Mouse (Mus musculus): ENCODE measurements at regions not wholly inside any gene's neighbourhood (a gene's known extent, or its start where the extent isn't known, plus 50 kb on each side); places are given as distances from the start of the nearest gene placed in this dataset.

- H3K9ac ChIP-seq, result no peak overlapping the region
- 61% methylated on average over 3 of the region's 3 CpGs for WGBS
- peaks cover 6% of the 10 kb centered on the region; the same call in 1 of the 2 replicates for H3K9me3 ChIP-seq
- H3K36me3 ChIP-seq, result no peaks in the 10 kb centered on the region
- no peak for ATAC-seq (ENCODE audit: low FRiP score, low read depth)
- H3K4me3 ChIP-seq, result no peak overlapping the region
- no peaks in the 10 kb centered on the region for H3K4me1 ChIP-seq
- H3K27ac ChIP-seq, result no peak overlapping the region
- H3K27me3 ChIP-seq, result no peaks in the 10 kb centered on the region
- H3K4me2 ChIP-seq (replicated peaks), result no peak overlapping the region
Observed at GRCm38 (mm10) chr2:171280132-171280531, 548.5 kb downstream of the Dok5 start.

GRCm38 (mm10) chr2:171279319-171279718 lies 547.7 kb downstream of the Dok5 start:
- Histone ChIP-seq H3K27me3 (no peaks in the 10 kb centered on the region), H3K9me3 (peaks cover 6% of the 10 kb centered on the region; the same call in 1 of the 2 replicates), H3K4me2 (replicated peaks) (no peak overlapping the region), H3K36me3 (no peaks in the 10 kb centered on the region), H3K9ac (no peak overlapping the region), H3K4me3 (no peak overlapping the region), H3K27ac (no peak overlapping the region), H3K4me1 (no peaks in the 10 kb centered on the region)
- no peak for ATAC-seq (ENCODE audit: low FRiP score, low read depth)
- WGBS, result 90% methylated on average over 3 of the region's 3 CpGs

GRCm38 (mm10) chr2:171253194-171253593 lies 521.6 kb downstream of the Dok5 start:
- Histone ChIP-seq H3K27me3 (0 out of 2 replicates have a peak, but pooled peaks cover under 1% of the 10 kb centered on the region), H3K9me3 (no peaks in the 10 kb centered on the region), H3K9ac (no peak overlapping the region), H3K27ac (no peak overlapping the region), H3K4me2 (replicated peaks) (no peak overlapping the region), H3K4me1 (peaks cover 9% of the 10 kb centered on the region; the same call in 1 of the 2 replicates), H3K36me3 (no peaks in the 10 kb centered on the region), H3K4me3 (no peak overlapping the region)
- 59% methylated on average over 10 of the region's 10 CpGs for WGBS
- ATAC-seq (ENCODE audit: low FRiP score, low read depth), result no peak

DNA sequence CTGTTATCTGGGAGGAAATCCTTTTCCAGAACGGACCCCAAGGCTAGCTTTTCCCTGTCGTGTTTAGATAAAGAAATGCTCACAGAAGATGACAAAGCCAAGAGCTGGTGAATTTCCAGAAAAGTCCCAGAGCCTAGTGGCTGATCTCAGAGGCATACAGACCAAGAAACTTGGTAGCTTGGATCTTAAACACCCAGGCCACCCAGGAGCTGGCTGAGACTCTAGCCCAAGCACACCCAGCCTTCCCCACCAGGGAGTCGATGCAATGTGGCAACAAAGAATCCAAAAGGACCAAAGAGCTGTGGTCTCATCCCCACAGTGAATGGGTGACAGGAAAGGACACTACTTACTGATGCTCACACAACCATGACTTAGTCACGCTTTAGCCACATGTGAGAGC lies 513.8 kb downstream of the Dok5 start:
- Histone ChIP-seq H3K9ac (no peak overlapping the region), H3K36me3 (no peaks in the 10 kb centered on the region), H3K4me3 (no peak overlapping the region), H3K4me2 (replicated peaks) (no peak overlapping the region), H3K27ac (no peak overlapping the region), H3K27me3 (no peaks in the 10 kb centered on the region), H3K4me1 (no peaks in the 10 kb centered on the region), H3K9me3 (no peaks in the 10 kb centered on the region)
- WGBS, result 85% methylated on average over 4 of the region's 4 CpGs
- no peak for ATAC-seq (ENCODE audit: low FRiP score, low read depth)

GRCm38 (mm10) chr2:171242356-171242755 lies 510.7 kb downstream of the Dok5 start:
- Histone ChIP-seq H3K4me1 (no peaks in the 10 kb centered on the region), H3K4me2 (replicated peaks) (no peak overlapping the region), H3K36me3 (no peaks in the 10 kb centered on the region), H3K4me3 (no peak overlapping the region), H3K9ac (no peak overlapping the region), H3K9me3 (no peaks in the 10 kb centered on the region), H3K27me3 (no peaks in the 10 kb centered on the region), H3K27ac (no peak overlapping the region)
- 84% methylated on average over 5 of the region's 5 CpGs for WGBS
- ATAC-seq (ENCODE audit: low FRiP score, low read depth), result no peak

DNA sequence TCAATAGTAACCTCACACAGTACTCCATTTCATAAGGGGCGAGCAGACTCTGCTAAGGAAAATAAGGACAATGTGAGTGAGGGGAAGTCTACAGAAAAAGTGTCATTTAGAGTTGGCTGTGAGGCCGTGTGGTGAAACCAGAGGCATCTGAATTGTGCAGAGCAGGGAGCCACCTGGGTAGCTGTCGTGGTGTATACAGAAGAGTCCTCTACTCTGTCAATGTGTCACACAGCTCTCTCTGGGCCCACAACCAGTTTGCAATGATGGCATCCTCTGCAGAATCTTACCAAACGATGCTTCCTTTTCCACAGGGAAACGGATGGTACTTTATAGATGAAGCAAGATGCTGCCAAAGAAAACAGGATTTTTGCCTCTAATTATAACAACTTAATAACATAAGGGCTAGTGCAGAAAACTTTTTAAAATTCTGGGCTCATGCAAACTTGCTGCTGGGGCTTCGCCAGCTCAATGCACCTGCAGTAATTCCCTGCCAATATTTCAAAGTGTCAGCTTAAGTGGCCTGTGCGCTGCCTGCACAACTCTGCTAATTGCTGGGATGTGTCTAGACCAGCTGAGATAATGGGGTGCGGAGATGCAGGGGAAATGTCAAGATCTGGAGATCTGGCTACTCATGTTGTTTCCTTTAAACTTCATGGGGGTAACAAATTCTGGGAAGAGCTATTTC lies 505.8 kb downstream of the Dok5 start:
- Histone ChIP-seq H3K36me3 (no peaks in the 10 kb centered on the region), H3K9me3 (peaks cover 5% of the 10 kb centered on the region; the same call in 1 of the 2 replicates), H3K4me2 (replicated peaks) (no peak overlapping the region), H3K4me1 (no peaks in the 10 kb centered on the region), H3K27me3 (no peaks in the 10 kb centered on the region), H3K9ac (no peak overlapping the region), H3K4me3 (no peak overlapping the region), H3K27ac (no peak overlapping the region)
- 52% methylated on average over 8 of the region's 8 CpGs for WGBS
- no peak for ATAC-seq (ENCODE audit: low FRiP score, low read depth)

DNA sequence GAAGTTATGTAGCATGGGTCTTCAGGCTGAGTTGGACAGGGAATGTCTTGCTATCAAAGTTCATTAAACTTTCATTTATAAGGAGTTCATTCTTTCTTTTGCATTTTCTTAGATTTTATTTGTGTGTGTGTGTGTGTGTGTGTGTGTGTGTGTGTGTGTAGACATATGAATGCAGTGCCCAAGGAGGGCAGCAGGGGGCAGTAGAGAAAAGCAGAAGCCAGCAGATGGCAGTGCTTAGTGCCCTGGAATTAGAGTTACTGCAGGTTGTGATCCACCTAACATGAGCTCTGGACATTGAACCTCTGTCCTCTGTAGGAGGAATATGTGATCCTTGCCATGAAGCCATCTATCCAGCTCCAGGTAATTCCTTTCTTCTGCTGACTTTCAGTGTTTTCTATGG lies 501.2 kb downstream of the Dok5 start:
- no peaks in the 10 kb centered on the region for H3K4me1 ChIP-seq

DNA sequence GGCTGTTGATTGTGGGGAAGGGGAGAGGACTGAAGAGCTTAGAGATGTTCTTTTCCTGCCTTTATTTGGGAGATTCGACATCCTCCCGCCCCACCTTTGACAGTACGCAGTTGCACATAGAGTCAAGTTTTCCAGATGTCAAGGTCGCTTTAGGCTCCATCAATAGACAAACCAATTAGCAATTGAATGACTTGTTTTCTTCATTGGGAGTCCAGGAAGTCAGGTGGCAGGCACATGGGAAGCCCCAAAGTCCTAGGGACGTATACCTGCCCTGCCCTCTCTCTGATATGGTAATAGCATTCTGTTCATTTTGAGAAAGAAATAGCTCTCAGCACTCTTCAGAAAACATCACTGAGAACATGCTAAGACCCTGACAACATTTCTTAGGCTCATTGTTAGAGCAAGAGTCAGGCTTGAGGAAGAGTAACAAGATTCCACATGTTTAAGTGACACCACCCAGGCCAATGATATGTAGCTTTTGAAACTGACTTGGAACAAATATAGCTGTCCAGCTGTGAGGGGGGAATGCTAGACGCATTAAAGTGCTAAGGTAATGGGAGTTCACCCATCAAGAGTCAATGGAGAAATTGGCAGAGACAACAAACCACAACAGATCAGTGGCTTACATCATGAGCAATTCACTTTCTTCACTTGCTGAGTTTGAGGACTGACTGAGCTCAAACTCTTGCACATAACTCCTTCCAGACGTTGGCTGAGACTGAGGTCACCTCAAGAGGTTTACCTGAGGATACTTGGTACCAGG lies 499.9 kb downstream of the Dok5 start:
- Histone ChIP-seq H3K4me2 (replicated peaks) (no peak overlapping the region), H3K4me3 (no peak overlapping the region), H3K9me3 (peaks cover 5% of the 10 kb centered on the region; the same call in 1 of the 2 replicates), H3K36me3 (no peaks in the 10 kb centered on the region), H3K9ac (no peak overlapping the region), H3K27me3 (no peaks in the 10 kb centered on the region), H3K27ac (no peak overlapping the region), H3K4me1 (no peaks in the 10 kb centered on the region)
- 82% methylated on average over 7 of the region's 7 CpGs for WGBS
- ATAC-seq (ENCODE audit: low FRiP score, low read depth), result no peak

More for the DNA sequence above, 501.2 kb downstream of the Dok5 start:
- Histone ChIP-seq H3K9me3 (peaks cover 5% of the 10 kb centered on the region; the same call in 1 of the 2 replicates), H3K36me3 (no peaks in the 10 kb centered on the region), H3K9ac (no peak overlapping the region), H3K27me3 (no peaks in the 10 kb centered on the region), H3K4me3 (no peak overlapping the region), H3K27ac (no peak overlapping the region), H3K4me2 (replicated peaks) (no peak overlapping the region)
- no peak for ATAC-seq (ENCODE audit: low FRiP score, low read depth)

- ATAC-seq (ENCODE audit: low FRiP score, low read depth), result no peak
- Histone ChIP-seq H3K9me3 (peaks cover 5% of the 10 kb centered on the region; the same call in 1 of the 2 replicates), H3K27me3 (no peaks in the 10 kb centered on the region), H3K4me1 (no peaks in the 10 kb centered on the region), H3K9ac (no peak overlapping the region), H3K4me2 (replicated peaks) (no peak overlapping the region), H3K4me3 (no peak overlapping the region), H3K27ac (no peak overlapping the region), H3K36me3 (no peaks in the 10 kb centered on the region)
- 52% methylated on average over 12 of the region's 12 CpGs for WGBS
Observed at GRCm38 (mm10) chr2:171230536-171230935, 498.9 kb downstream of the Dok5 start.

DNA sequence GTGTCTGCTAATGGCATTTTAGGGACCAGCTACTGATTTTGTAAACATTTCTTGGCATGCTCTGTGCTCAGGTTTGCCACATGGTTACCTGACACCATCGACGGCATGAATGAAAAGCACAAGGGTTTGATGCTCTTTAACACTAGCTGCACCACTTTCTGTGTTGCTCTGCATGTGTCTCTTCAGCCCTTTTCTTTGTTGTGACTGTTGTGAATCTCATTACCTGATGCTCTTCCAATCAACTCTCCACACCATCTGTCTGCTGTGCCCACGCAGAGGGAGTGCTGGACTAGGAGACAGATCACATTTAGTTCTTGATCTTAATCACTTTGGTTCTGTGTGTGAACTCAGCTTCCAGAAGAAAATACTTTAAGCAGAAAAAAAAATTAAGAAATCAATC lies 496.6 kb downstream of the Dok5 start:
- no peak for ATAC-seq (ENCODE audit: low FRiP score, low read depth)
- Histone ChIP-seq H3K4me1 (no peaks in the 10 kb centered on the region), H3K4me2 (replicated peaks) (no peak overlapping the region), H3K9me3 (peaks cover 5% of the 10 kb centered on the region; the same call in 1 of the 2 replicates), H3K27ac (no peak overlapping the region), H3K36me3 (no peaks in the 10 kb centered on the region), H3K9ac (no peak overlapping the region), H3K27me3 (no peaks in the 10 kb centered on the region), H3K4me3 (no peak overlapping the region)
- WGBS, result 56% methylated on average over 3 of the region's 3 CpGs

DNA sequence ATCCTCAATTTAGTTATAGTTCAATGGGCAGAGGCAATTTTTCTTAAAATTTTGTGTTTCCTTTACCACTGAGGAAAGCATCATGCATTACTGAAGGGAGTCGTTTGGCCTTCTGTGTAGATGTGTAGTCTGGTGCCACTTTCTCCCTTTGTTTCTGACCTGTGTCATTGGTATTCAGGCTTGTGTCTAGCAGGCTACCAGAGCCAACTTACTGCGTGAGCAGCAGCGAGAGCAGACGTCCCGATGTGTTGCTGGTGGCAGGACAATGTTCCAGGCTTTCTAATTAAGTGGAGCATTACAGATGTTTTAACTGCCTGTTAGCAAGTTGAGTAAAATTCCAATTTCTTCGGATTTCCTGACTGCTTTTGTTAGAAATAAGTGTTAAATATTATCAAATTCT lies 482.2 kb downstream of the Dok5 start:
- H3K27ac ChIP-seq, result no peak overlapping the region

GRCm38 (mm10) chr2:171196472-171196871 lies 464.9 kb downstream of the Dok5 start:
- ATAC-seq (ENCODE audit: low FRiP score, low read depth), result no peak
- WGBS, result 77% methylated on average over 7 of the region's 7 CpGs

More for the DNA sequence above, 482.2 kb downstream of the Dok5 start:
- no peaks in the 10 kb centered on the region for H3K4me1 ChIP-seq
- H3K4me2 ChIP-seq (replicated peaks), result no peak overlapping the region
- no peak for ATAC-seq (ENCODE audit: low FRiP score, low read depth)
- no peaks in the 10 kb centered on the region for H3K9me3 ChIP-seq
- no peak overlapping the region for H3K4me3 ChIP-seq
- H3K9ac ChIP-seq, result no peak overlapping the region
- WGBS, result 41% methylated on average over 6 of the region's 6 CpGs
- 0 out of 2 replicates have a peak, but pooled peaks cover 2% of the 10 kb centered on the region for H3K27me3 ChIP-seq
- H3K36me3 ChIP-seq, result no peaks in the 10 kb centered on the region

More at GRCm38 (mm10) chr2:171196472-171196871, 464.9 kb downstream of the Dok5 start:
- Histone ChIP-seq H3K27ac (no peak overlapping the region), H3K4me2 (replicated peaks) (no peak overlapping the region), H3K9ac (no peak overlapping the region), H3K4me3 (no peak overlapping the region), H3K36me3 (no peaks in the 10 kb centered on the region), H3K27me3 (no peaks in the 10 kb centered on the region), H3K9me3 (no peaks in the 10 kb centered on the region), H3K4me1 (no peaks in the 10 kb centered on the region)

Data from limb, embryonic 13.5 days (tissue).